Mouse (Mus musculus): Measurements from ENCODE around the gene Arhgdia. TPM values are rescaled to one million over a fixed set of nuclear protein-coding genes. Genes with fewer than 3 reads are reported as not detected.
"Not testable (repeated sequence)": the region's sequence is repeated elsewhere in the genome, so short reads cannot be mapped to it uniquely, and the experiment has no call there.

The Arhgdia gene
- polyA plus RNA-seq, 1 experiment from 2014 or later: 458 TPM

GRCm38 (mm10) chr11:120582982-120583293, 1.5 kb upstream of the Arhgdia start:
- H3K27ac ChIP-seq: peak overlapping the region; percentile 95; the same call in 1 of the 2 replicates
- H3K4me2 ChIP-seq; H3K4me3 ChIP-seq; H3K9ac ChIP-seq; H3K27me3 ChIP-seq (replicated peaks); H3K9me3 ChIP-seq; ATAC-seq (replicated peaks): not testable (repeated sequence)
- peaks cover 28% of the 10 kb centered on the region for H3K4me1 ChIP-seq
- WGBS: 88% methylated on average over 2 of the region's 2 CpGs
- peaks cover 44% of the 10 kb centered on the region for H3K36me3 ChIP-seq (replicated peaks)

DNA sequence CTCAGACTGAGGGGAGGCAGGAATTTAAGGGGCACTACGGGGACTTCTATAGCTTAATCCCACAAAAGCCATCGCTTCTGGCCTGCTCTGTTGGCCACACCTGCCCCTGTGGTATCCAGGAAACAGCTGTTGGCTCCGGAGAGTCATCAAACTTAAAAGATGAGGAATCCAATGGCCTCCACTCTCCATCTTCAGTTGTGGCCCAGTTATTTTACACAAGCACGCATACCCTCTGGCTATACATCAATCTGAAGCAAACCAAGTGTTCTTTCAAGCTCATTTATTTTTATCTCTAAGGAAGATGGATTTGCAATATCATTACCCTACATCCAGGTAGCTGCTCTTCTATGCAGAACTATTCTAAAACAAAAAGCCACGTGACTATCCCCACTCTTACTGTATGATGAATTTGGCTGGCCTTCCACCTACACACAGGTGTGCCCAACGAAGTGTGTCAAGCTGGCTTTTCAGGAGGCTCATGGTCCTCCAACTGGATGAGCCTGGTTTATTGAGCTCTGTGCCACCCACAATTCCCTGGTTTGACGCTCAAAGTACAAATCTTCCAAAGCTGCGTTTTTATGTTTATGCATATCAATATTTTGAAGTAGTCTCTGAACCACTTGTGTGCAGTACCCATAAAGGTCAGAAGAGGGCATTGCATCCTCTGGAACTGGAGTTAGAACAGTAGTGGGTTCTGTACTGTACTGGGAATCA, 1.0 kb upstream of the Arhgdia start:
- 69% methylated on average over 8 of the region's 8 CpGs for WGBS
- H3K9ac ChIP-seq: peak overlapping the region; percentile 92
- peaks cover 42% of the 10 kb centered on the region for H3K36me3 ChIP-seq (replicated peaks)
- peak overlapping the region; percentile 90 for H3K4me3 ChIP-seq
- H3K4me1 ChIP-seq: peaks cover 28% of the 10 kb centered on the region
- peak overlapping the region; percentile 95 for H3K27ac ChIP-seq
- ATAC-seq (replicated peaks): no peak
- peak overlapping the region; percentile 98 for H3K4me2 ChIP-seq
- no peaks in the 10 kb centered on the region for H3K9me3 ChIP-seq
- no peaks in the 10 kb centered on the region for H3K27me3 ChIP-seq (replicated peaks)

DNA sequence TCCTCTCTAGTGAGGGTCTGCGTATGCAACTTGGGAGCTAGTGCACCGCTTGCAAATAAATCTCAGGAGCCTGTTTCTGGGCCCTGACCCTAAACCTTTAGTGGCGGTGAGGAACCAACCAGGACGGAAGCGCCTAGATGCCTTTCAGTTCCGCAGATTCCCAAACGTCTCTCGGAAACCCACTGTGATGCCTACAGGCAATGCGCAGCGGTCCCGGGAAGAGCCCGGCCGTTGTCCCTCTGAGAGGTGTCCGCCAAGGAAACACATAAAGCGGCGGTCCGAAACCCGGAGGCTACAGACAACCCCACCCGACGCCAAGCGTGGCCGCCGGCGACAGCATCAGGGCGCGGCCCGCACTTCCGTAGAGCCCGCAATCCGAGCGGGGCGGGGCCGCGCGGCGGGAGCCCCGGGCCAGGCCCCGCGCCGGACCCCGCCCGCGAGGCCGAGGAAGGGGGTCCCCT, 523 bp downstream of the Arhgdia start:
- H3K36me3 ChIP-seq (replicated peaks): peaks cover 28% of the 10 kb centered on the region
- peaks cover 28% of the 10 kb centered on the region for H3K4me1 ChIP-seq
- WGBS: under 1% methylated on average over 25 of the region's 44 CpGs
- H3K4me3 ChIP-seq: peak overlapping the region; percentile 90
- peak overlapping the region; percentile 92 for H3K9ac ChIP-seq
- ATAC-seq (replicated peaks): peak; percentile 44
- peak overlapping the region; percentile 98 for H3K4me2 ChIP-seq
- no peaks in the 10 kb centered on the region for H3K9me3 ChIP-seq
- H3K27ac ChIP-seq: peak overlapping the region; percentile 95
- H3K27me3 ChIP-seq (replicated peaks): no peaks in the 10 kb centered on the region

- H3K27ac ChIP-seq: peak overlapping the region; percentile 95
- H3K4me3 ChIP-seq: peak overlapping the region; percentile 90
- ATAC-seq (replicated peaks): no peak
- WGBS: 64% methylated on average over 7 of the region's 7 CpGs
- peak overlapping the region; percentile 98 for H3K4me2 ChIP-seq
- no peaks in the 10 kb centered on the region for H3K9me3 ChIP-seq
- H3K36me3 ChIP-seq (replicated peaks): peaks cover 23% of the 10 kb centered on the region
- H3K9ac ChIP-seq: peak overlapping the region; percentile 92
- H3K4me1 ChIP-seq: peaks cover 28% of the 10 kb centered on the region
- no peaks in the 10 kb centered on the region for H3K27me3 ChIP-seq (replicated peaks)
Observed at GRCm38 (mm10) chr11:120580190-120580589, 1.2 kb downstream of the Arhgdia start.

GRCm38 (mm10) chr11:120579316-120580107, 1.9 kb downstream of the Arhgdia start:
- Histone ChIP-seq H3K27me3 (replicated peaks) (no peaks in the 10 kb centered on the region), H3K4me3 (peak overlapping the region; percentile 90), H3K9ac (peak overlapping the region; percentile 92; the same call in 1 of the 2 replicates), H3K27ac (peak overlapping the region; percentile 95), H3K4me2 (peak overlapping the region; percentile 98), H3K36me3 (replicated peaks) (peaks cover 19% of the 10 kb centered on the region), H3K4me1 (peaks cover 29% of the 10 kb centered on the region), H3K9me3 (no peaks in the 10 kb centered on the region)
- WGBS: 65% methylated on average over 15 of the region's 15 CpGs
- no peak for ATAC-seq (replicated peaks)

DNA sequence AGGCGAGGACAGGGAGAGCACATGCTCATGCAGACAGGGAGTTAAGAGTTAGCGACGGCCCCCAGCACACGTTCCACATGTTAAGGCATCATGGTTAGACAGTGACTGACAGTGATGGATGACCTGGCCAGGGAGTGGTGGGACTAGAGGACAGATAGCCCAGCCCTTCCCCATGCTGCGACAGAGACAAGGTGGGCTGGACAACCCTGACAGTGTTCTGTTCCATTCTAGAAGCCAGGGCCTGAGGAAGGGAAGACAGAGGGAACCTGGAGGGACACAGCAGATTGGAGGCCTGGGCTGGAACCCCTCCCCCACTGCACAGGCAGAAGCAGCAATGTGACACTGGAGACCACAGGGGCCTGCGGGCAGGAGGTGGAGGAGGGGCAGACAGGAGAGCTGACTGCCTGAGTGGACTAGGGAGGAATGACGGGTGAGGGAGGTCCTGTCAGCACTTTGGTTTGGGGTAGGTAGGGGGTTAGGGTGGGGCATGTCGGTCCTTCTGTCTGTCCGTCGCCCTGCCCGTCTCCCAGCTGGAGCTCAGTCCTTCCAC, 2.7 kb downstream of the Arhgdia start:
- no peak for ATAC-seq (replicated peaks)
- 87% methylated on average over 11 of the region's 11 CpGs for WGBS
- H3K27ac ChIP-seq: no peak overlapping the region

GRCm38 (mm10) chr11:120578024-120578693, 3.3 kb downstream of the Arhgdia start:
- Histone ChIP-seq H3K9ac (no peak overlapping the region), H3K4me2 (no peak overlapping the region), H3K9me3 (no peaks in the 10 kb centered on the region), H3K27me3 (replicated peaks) (no peaks in the 10 kb centered on the region), H3K4me1 (peaks cover 37% of the 10 kb centered on the region), H3K4me3 (no peak overlapping the region), H3K27ac (no peak overlapping the region), H3K36me3 (replicated peaks) (peaks cover 19% of the 10 kb centered on the region)
- no peak for ATAC-seq (replicated peaks)
- 89% methylated on average over 10 of the region's 10 CpGs for WGBS

More for the DNA sequence above, 2.7 kb downstream of the Arhgdia start:
- Histone ChIP-seq H3K27me3 (replicated peaks) (no peaks in the 10 kb centered on the region), H3K36me3 (replicated peaks) (peaks cover 19% of the 10 kb centered on the region), H3K4me1 (peaks cover 36% of the 10 kb centered on the region), H3K4me2 (no peak overlapping the region), H3K4me3 (no peak overlapping the region), H3K9me3 (no peaks in the 10 kb centered on the region), H3K9ac (no peak overlapping the region)

DNA sequence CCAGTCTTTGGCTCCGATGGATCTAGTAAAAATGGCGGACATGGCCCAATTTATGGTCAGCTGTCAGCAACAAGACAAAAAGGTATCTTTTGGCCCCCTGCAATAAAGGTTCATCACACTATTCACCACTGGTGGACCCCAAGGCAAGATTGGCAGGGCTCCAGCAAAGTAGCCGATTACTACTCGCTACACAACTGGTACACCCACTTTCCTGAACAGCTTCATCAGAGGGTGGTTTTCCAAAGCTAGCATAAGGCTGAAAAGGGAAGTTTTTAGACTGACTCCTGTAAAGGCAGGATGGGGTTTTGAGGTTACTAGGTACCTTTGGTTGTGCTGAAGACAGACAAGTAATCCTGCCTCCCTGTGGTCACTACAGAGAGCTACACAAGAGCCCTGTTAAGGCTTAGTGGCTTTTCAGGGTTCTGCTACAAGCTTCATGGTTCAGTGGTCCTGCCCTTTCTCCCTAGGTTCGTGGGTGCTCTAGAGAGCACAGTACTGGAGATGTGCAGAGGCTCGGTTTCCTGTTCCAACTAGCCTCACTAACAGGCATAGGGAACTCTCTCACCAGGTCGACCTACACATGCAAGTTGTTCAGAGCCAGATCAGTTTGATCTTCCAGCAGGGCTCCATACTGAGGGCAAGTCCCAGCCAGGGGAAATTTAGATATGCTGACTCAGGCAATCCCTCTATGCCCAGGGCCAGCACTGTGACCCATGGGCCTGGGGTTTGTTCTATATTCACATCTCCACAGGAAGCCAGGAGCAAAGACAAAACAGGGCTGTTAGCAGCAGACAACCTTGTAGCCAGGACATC, 4.0 kb downstream of the Arhgdia start:
- ATAC-seq (replicated peaks): no peak
- H3K27me3 ChIP-seq (replicated peaks): no peaks in the 10 kb centered on the region
- H3K4me2 ChIP-seq: no peak overlapping the region
- H3K36me3 ChIP-seq (replicated peaks): peaks cover 19% of the 10 kb centered on the region
- no peak overlapping the region for H3K4me3 ChIP-seq
- no peak overlapping the region for H3K27ac ChIP-seq
- H3K4me1 ChIP-seq: peaks cover 36% of the 10 kb centered on the region
- WGBS: 75% methylated on average over 7 of the region's 7 CpGs
- H3K9ac ChIP-seq: no peak overlapping the region
- no peaks in the 10 kb centered on the region for H3K9me3 ChIP-seq

GRCm38 (mm10) chr11:120576365-120576981, 5.0 kb downstream of the Arhgdia start:
- Histone ChIP-seq H3K36me3 (replicated peaks) (peaks cover 19% of the 10 kb centered on the region), H3K27ac (no peak overlapping the region), H3K9ac (no peak overlapping the region), H3K4me1 (peaks cover 35% of the 10 kb centered on the region), H3K4me2 (no peak overlapping the region), H3K4me3 (no peak overlapping the region), H3K27me3 (replicated peaks) (no peaks in the 10 kb centered on the region), H3K9me3 (no peaks in the 10 kb centered on the region)
- no peak for ATAC-seq (replicated peaks)
- 83% methylated on average over 3 of the region's 3 CpGs for WGBS

GRCm38 (mm10) chr11:120575940-120576339, 5.5 kb downstream of the Arhgdia start:
- Histone ChIP-seq H3K4me1 (peaks cover 41% of the 10 kb centered on the region), H3K27ac (no peak overlapping the region), H3K9me3 (no peaks in the 10 kb centered on the region), H3K4me2 (no peak overlapping the region), H3K36me3 (replicated peaks) (peaks cover 22% of the 10 kb centered on the region), H3K27me3 (replicated peaks) (no peaks in the 10 kb centered on the region), H3K9ac (no peak overlapping the region), H3K4me3 (no peak overlapping the region)
- no peak for ATAC-seq (replicated peaks)

GRCm38 (mm10) chr11:120575046-120575445, 6.4 kb downstream of the Arhgdia start:
- H3K36me3 ChIP-seq (replicated peaks): peaks cover 29% of the 10 kb centered on the region
- WGBS: 84% methylated on average over 2 of the region's 2 CpGs
- no peak overlapping the region for H3K4me2 ChIP-seq
- H3K9ac ChIP-seq: no peak overlapping the region
- H3K9me3 ChIP-seq: no peaks in the 10 kb centered on the region
- H3K4me1 ChIP-seq: peaks cover 36% of the 10 kb centered on the region
- H3K27ac ChIP-seq: no peak overlapping the region
- H3K27me3 ChIP-seq (replicated peaks): no peaks in the 10 kb centered on the region
- ATAC-seq (replicated peaks): no peak
- no peak overlapping the region for H3K4me3 ChIP-seq
